12 mouse cellular contexts compared by ENCODE assay signal in genomic region chr15:78510121-78510576, GRCm38 (mm10). TPM values are rescaled to one million over a fixed set of nuclear protein-coding genes. Genes with fewer than 3 reads are reported as not detected.
DNase-seq lines count a peak whose midpoint lies in the region; ATAC-seq and TF ChIP-seq lines count a peak whose summit lies in the region.
"Had no signal": no experiment of that assay in that cellular context is flagged by ENCODE, and none has a peak within 500 bp of the region (broad histone marks: within the 10 kb centered on the region; RNA-seq: fewer than 3 reads in every experiment).

No protein-coding gene starts in this region.

- H3K36me3 ChIP-seq in lung, embryonic 14.5 days (ENCODE audit: insufficient read depth), result no peaks in the 10 kb centered on the region
- no peaks in the 10 kb centered on the region for H3K36me3 ChIP-seq in limb, embryonic 11.5 days (ENCODE audit: control insufficient read depth, insufficient read depth, low read length)
- H3K36me3 ChIP-seq in neural tube, embryonic 13.5 days, result no peaks in the 10 kb centered on the region

- no peak for TF ChIP-seq CTCF in lung, embryonic 14.5 days (IDR thresholded peaks at IDR 0.05; ENCODE audit: low read depth)

- H3K9ac ChIP-seq in lung, embryonic 14.5 days, result no peak overlapping the region; the same call in 1 of the 2 replicates
- H3K9ac ChIP-seq in limb, embryonic 11.5 days (ENCODE audit: low read length), result no peak overlapping the region
- H3K9ac ChIP-seq in neural tube, embryonic 13.5 days, result 0 out of 2 replicates have a peak overlapping the region, but pooled peaks have one; percentile 45

- DNase-seq in cerebellum, postnatal 10 days, result peak; percentile 52 to 72
- DNase-seq in lung, embryonic 14.5 days, result no peak
- DNase-seq in lung, postnatal 10 days, result no peak
- peak; percentile 29 for DNase-seq in limb, embryonic 11.5 days (ENCODE audit: low spot score)
- no peak for DNase-seq in kidney, adult 8-10 months
- no peak for DNase-seq in gastrocnemius, postnatal 36 days
- DNase-seq: adrenal gland, adult 8-10 months had no signal

- no peaks in the 10 kb centered on the region for H3K27me3 ChIP-seq in lung, embryonic 14.5 days (ENCODE audit: insufficient read depth, low read length)
- no peaks in the 10 kb centered on the region for H3K27me3 ChIP-seq in limb, embryonic 11.5 days (ENCODE audit: control insufficient read depth, insufficient read depth, low read length)
- H3K27me3 ChIP-seq in neural tube, embryonic 13.5 days, result no peaks in the 10 kb centered on the region

- H3K4me2 ChIP-seq in lung, embryonic 14.5 days, result no peak overlapping the region
- no peak overlapping the region for H3K4me2 ChIP-seq in limb, embryonic 11.5 days (ENCODE audit: low read depth, severe bottlenecking)
- no peak overlapping the region; the same call in 1 of the 2 replicates for H3K4me2 ChIP-seq in neural tube, embryonic 13.5 days

- H3K27ac ChIP-seq in lung, embryonic 14.5 days (ENCODE audit: low read depth), result peak overlapping the region; percentile 24; the same call in 1 of the 2 replicates
- no peak overlapping the region for H3K27ac ChIP-seq in limb, embryonic 11.5 days (replicated peaks; ENCODE audit: low read depth, low read length)
- peak overlapping the region; percentile 33 for H3K27ac ChIP-seq in neural tube, embryonic 13.5 days (replicated peaks)
- H3K27ac ChIP-seq: kidney, postnatal 0 days had no signal

- H3K9me3 ChIP-seq in lung, embryonic 14.5 days (ENCODE audit: low read depth, low read length), result no peaks in the 10 kb centered on the region
- H3K9me3 ChIP-seq in limb, embryonic 11.5 days (ENCODE audit: control insufficient read depth, low read length), result no peaks in the 10 kb centered on the region
- no peaks in the 10 kb centered on the region for H3K9me3 ChIP-seq in neural tube, embryonic 13.5 days

- no peak overlapping the region for H3K4me3 ChIP-seq in lung, embryonic 14.5 days (ENCODE audit: low read depth, low read length)
- H3K4me3 ChIP-seq in limb, embryonic 11.5 days (ENCODE audit: low read depth, low read length), result no peak overlapping the region
- no peak overlapping the region for H3K4me3 ChIP-seq in neural tube, embryonic 13.5 days

- WGBS in lung, embryonic 14.5 days, result 65% methylated on average over 8 of the region's 8 CpGs
- 64% methylated on average over 8 of the region's 8 CpGs for WGBS in limb, embryonic 11.5 days
- WGBS in neural tube, embryonic 13.5 days, result 51% methylated on average over 8 of the region's 8 CpGs

- ATAC-seq in cerebellum, adult (ENCODE audit: insufficient number of reproducible peaks, low FRiP score, low TSS enrichment), result no peak
- no peak for ATAC-seq in lung, embryonic 14.5 days (ENCODE audit: insufficient read depth)
- ATAC-seq in limb, embryonic 11.5 days (ENCODE audit: insufficient number of reproducible peaks, low FRiP score, low TSS enrichment, low read depth), result no peak
- ATAC-seq in neural tube, embryonic 13.5 days (ENCODE audit: low read depth), result no peak
- ATAC-seq: lung, postnatal 0 days had no signal

- H3K4me1 ChIP-seq in lung, embryonic 14.5 days (ENCODE audit: insufficient read depth), result 0 out of 2 replicates have a peak, but pooled peaks cover 3% of the 10 kb centered on the region
- peaks cover 11% of the 10 kb centered on the region; the same call in 1 of the 2 replicates for H3K4me1 ChIP-seq in limb, embryonic 11.5 days (ENCODE audit: control insufficient read depth, insufficient read depth, low read length)
- H3K4me1 ChIP-seq in neural tube, embryonic 13.5 days (replicated peaks), result peaks cover 9% of the 10 kb centered on the region

- intact Hi-C loops in gastrocnemius, postnatal 36 days (cut with DNase I), result loop anchor here (5.0 kb wide), 2 partner anchors 63 to 72 kb away; no protein-coding TSS in a partner anchor

RNA-seq across cellular contexts. Expression of gene Il2rb, which starts 15.1 kb away (rescaled TPM):
- 0.12 TPM in 1 of 2 replicates, not detected in the other for polyA plus RNA-seq in lung, embryonic 14.5 days (2014; fragmentation: Nextera tagmentation; extraction: Ambion mirVana)
- not detected in 2 replicates for polyA plus RNA-seq in limb, embryonic 11.5 days (2014; fragmentation: Nextera tagmentation; extraction: Ambion mirVana)
- 0.06 TPM in 1 of 2 replicates, not detected in the other for polyA plus RNA-seq in neural tube, embryonic 13.5 days (2015; fragmentation: Nextera tagmentation; extraction: Ambion mirVana)
- total RNA-seq in gastrocnemius, postnatal 36 days (2021), result not detected

RNA-seq across cellular contexts. Expression of gene C1qtnf6, which starts 21.1 kb away (rescaled TPM):
- 39.8 and 40.7 TPM in 2 replicates for polyA plus RNA-seq in lung, embryonic 14.5 days (2014; fragmentation: Nextera tagmentation; extraction: Ambion mirVana)
- polyA plus RNA-seq in limb, embryonic 11.5 days (2014; fragmentation: Nextera tagmentation; extraction: Ambion mirVana), result 17.5 and 18.9 TPM in 2 replicates
- polyA plus RNA-seq in neural tube, embryonic 13.5 days (2015; fragmentation: Nextera tagmentation; extraction: Ambion mirVana), result 7.4 and 8.5 TPM in 2 replicates
- 10 to 100 TPM in 1 of 2 experiments, 1 to 10 TPM in 1; 9.4 to 11.2 TPM for total RNA-seq in gastrocnemius, postnatal 36 days (2021)

RNA-seq across cellular contexts. Expression of gene Sstr3, which starts 34.3 kb away (rescaled TPM):
- polyA plus RNA-seq in lung, embryonic 14.5 days (2014; fragmentation: Nextera tagmentation; extraction: Ambion mirVana), result 0.08 TPM in 1 of 2 replicates, not detected in the other
- not detected in 2 replicates for polyA plus RNA-seq in limb, embryonic 11.5 days (2014; fragmentation: Nextera tagmentation; extraction: Ambion mirVana)
- polyA plus RNA-seq in neural tube, embryonic 13.5 days (2015; fragmentation: Nextera tagmentation; extraction: Ambion mirVana), result 0.25 and 0.29 TPM in 2 replicates
- not detected for total RNA-seq in gastrocnemius, postnatal 36 days (2021)
- polyA plus RNA-seq: C2C12 had no signal

RNA-seq across cellular contexts. Expression of gene Tmprss6, which starts 41.7 kb away (rescaled TPM):
- 0.18 and 0.37 TPM in 2 replicates for polyA plus RNA-seq in lung, embryonic 14.5 days (2014; fragmentation: Nextera tagmentation; extraction: Ambion mirVana)
- 0.27 TPM in 1 of 2 replicates, not detected in the other for polyA plus RNA-seq in limb, embryonic 11.5 days (2014; fragmentation: Nextera tagmentation; extraction: Ambion mirVana)
- 0.15 and 0.28 TPM in 2 replicates for polyA plus RNA-seq in neural tube, embryonic 13.5 days (2015; fragmentation: Nextera tagmentation; extraction: Ambion mirVana)
- total RNA-seq in gastrocnemius, postnatal 36 days (2021), result not detected

Comparison
In these comparisons a context has a peak if more than half of its experiments do, and no peak if none do; other contexts are left out.
1. DNase-seq: peak in cerebellum, postnatal 10 days (2 of 2) and limb, embryonic 11.5 days (single experiment); none in lung, embryonic 14.5 days (single experiment), lung, postnatal 10 days (single experiment), kidney, adult 8-10 months (0 of 2) and gastrocnemius, postnatal 36 days (0 of 2).